In genomic region chr17:34079621-34080020, GRCm38 (mm10) we compare ENCODE assay signal across 8 mouse cellular contexts. TPM values are rescaled to one million over a fixed set of nuclear protein-coding genes. Genes with fewer than 3 reads are reported as not detected.
A peak's percentile ranks its signal among the peaks of the same experiment; 100 is the strongest.
DNase-seq lines count a peak whose midpoint lies in the region; ATAC-seq and TF ChIP-seq lines count a peak whose summit lies in the region.

No protein-coding gene starts in this region.

- H3K9me3 ChIP-seq in forebrain, embryonic 12.5 days = no peaks in the 10 kb centered on the region
- no peaks in the 10 kb centered on the region; the same call in 1 of the 2 replicates for H3K9me3 ChIP-seq in intestine, embryonic 16.5 days (ENCODE audit: control insufficient read depth, low read length)

- no peak for TF ChIP-seq CTCF in lung, adult 2 months (IDR thresholded peaks at IDR 0.05; ENCODE audit: insufficient read depth, low read length)

- H3K27me3 ChIP-seq in forebrain, embryonic 12.5 days = peaks cover 19% of the 10 kb centered on the region
- H3K27me3 ChIP-seq in intestine, embryonic 16.5 days (replicated peaks; ENCODE audit: control insufficient read depth, insufficient read depth, low read length) = peaks cover 9% of the 10 kb centered on the region; the same call in 1 of the 2 replicates

- H3K9ac ChIP-seq in forebrain, embryonic 12.5 days = no peak overlapping the region
- H3K9ac ChIP-seq in intestine, embryonic 16.5 days (ENCODE audit: low read depth, low read length) = no peak overlapping the region

- ATAC-seq in forebrain, embryonic 12.5 days (ENCODE audit: low FRiP score) = peak; percentile 67
- ATAC-seq in intestine, embryonic 16.5 days = peak; percentile 72; the same call in 1 of the 2 replicates

- H3K4me3 ChIP-seq in forebrain, embryonic 12.5 days (replicated peaks) = no peak overlapping the region
- H3K4me3 ChIP-seq in intestine, embryonic 16.5 days (ENCODE audit: low read length) = no peak overlapping the region
- no peak overlapping the region for H3K4me3 ChIP-seq in lung, adult 2 months (replicated peaks; ENCODE audit: extremely low read depth, low read depth, low read length)

- no peak for TF ChIP-seq POLR2A in lung, adult 2 months (IDR thresholded peaks at IDR 0.05; ENCODE audit: borderline replicate concordance, extremely low read depth, low read depth, low read length)

- H3K27ac ChIP-seq in forebrain, embryonic 12.5 days = no peak overlapping the region
- H3K27ac ChIP-seq in intestine, embryonic 16.5 days (ENCODE audit: low read length) = no peak overlapping the region

- H3K4me2 ChIP-seq in forebrain, embryonic 12.5 days = no peak overlapping the region
- H3K4me2 ChIP-seq in intestine, embryonic 16.5 days (ENCODE audit: low read depth, low read length) = no peak overlapping the region

- H3K4me1 ChIP-seq in forebrain, embryonic 12.5 days = peaks cover 23% of the 10 kb centered on the region
- H3K4me1 ChIP-seq in intestine, embryonic 16.5 days (ENCODE audit: control insufficient read depth, insufficient read depth, low read length) = no peaks in the 10 kb centered on the region
- H3K4me1 ChIP-seq in lung, adult 2 months (ENCODE audit: control insufficient read depth, insufficient read depth, low read length) = no peaks in the 10 kb centered on the region

- DNase-seq in kidney, adult 11 months = peak; percentile 41
- no peak for DNase-seq in kidney, adult 18-20 months
- DNase-seq in MN1 (ENCODE audit: low spot score) = peak; percentile 75
- DNase-seq in lung, adult 2 months = peak; percentile 17
- peak; percentile 22 for DNase-seq in retina, adult 2 months (ENCODE audit: low read depth, low spot score)
- no peak for DNase-seq in spleen, adult 12 weeks (ENCODE audit: low spot score)

- no peaks in the 10 kb centered on the region for H3K36me3 ChIP-seq in forebrain, embryonic 12.5 days (replicated peaks)
- no peaks in the 10 kb centered on the region for H3K36me3 ChIP-seq in intestine, embryonic 16.5 days (ENCODE audit: control insufficient read depth, insufficient read depth, low read length)

- 19% methylated on average over 5 of the region's 5 CpGs for WGBS in forebrain, embryonic 12.5 days
- 20% methylated on average over 5 of the region's 5 CpGs for WGBS in intestine, embryonic 16.5 days
- WGBS in lung, adult 2 months = 25% methylated on average over 5 of the region's 5 CpGs

RNA-seq across cellular contexts. Expression of gene H2-Oa, which starts 12.5 kb away (rescaled TPM):
- polyA plus RNA-seq in forebrain, embryonic 12.5 days (2016; fragmentation: Nextera tagmentation; extraction: Ambion mirVana) = 0.27 and 0.41 TPM in 2 replicates
- polyA plus RNA-seq in intestine, embryonic 16.5 days (2015; fragmentation: Nextera tagmentation; extraction: Ambion mirVana) = 0.62 and 0.95 TPM in 2 replicates
- polyA plus RNA-seq in lung, adult 2 months (2012; rRNA removed) = 14.1 and 19.8 TPM in 2 replicates

RNA-seq across cellular contexts. Expression of gene H2-DMa, which starts 39.7 kb away (rescaled TPM):
- polyA plus RNA-seq in forebrain, embryonic 12.5 days (2016; fragmentation: Nextera tagmentation; extraction: Ambion mirVana) = 9.1 and 9.6 TPM in 2 replicates
- 13.4 and 15.3 TPM in 2 replicates for polyA plus RNA-seq in intestine, embryonic 16.5 days (2015; fragmentation: Nextera tagmentation; extraction: Ambion mirVana)
- polyA plus RNA-seq in lung, adult 2 months (2012; rRNA removed) = 109 and 118 TPM in 2 replicates

RNA-seq across cellular contexts. Expression of gene Col11a2, which starts 40.4 kb away (rescaled TPM):
- 1.4 and 2.5 TPM in 2 replicates for polyA plus RNA-seq in forebrain, embryonic 12.5 days (2016; fragmentation: Nextera tagmentation; extraction: Ambion mirVana)
- polyA plus RNA-seq in intestine, embryonic 16.5 days (2015; fragmentation: Nextera tagmentation; extraction: Ambion mirVana) = 0.20 and 0.45 TPM in 2 replicates
- polyA plus RNA-seq in lung, adult 2 months (2012; rRNA removed) = 1.0 and 1.3 TPM in 2 replicates

RNA-seq across cellular contexts. Expression of gene Brd2, which starts 42.8 kb away (rescaled TPM):
- polyA plus RNA-seq in forebrain, embryonic 12.5 days (2016; fragmentation: Nextera tagmentation; extraction: Ambion mirVana) = 138 and 146 TPM in 2 replicates
- 72.3 and 73.0 TPM in 2 replicates for polyA plus RNA-seq in intestine, embryonic 16.5 days (2015; fragmentation: Nextera tagmentation; extraction: Ambion mirVana)
- polyA plus RNA-seq in lung, adult 2 months (2012; rRNA removed) = 101 and 140 TPM in 2 replicates

RNA-seq across cellular contexts. Expression of gene Rxrb, which starts 48.0 kb away (rescaled TPM):
- polyA plus RNA-seq in forebrain, embryonic 12.5 days (2016; fragmentation: Nextera tagmentation; extraction: Ambion mirVana) = 54.8 and 59.5 TPM in 2 replicates
- polyA plus RNA-seq in intestine, embryonic 16.5 days (2015; fragmentation: Nextera tagmentation; extraction: Ambion mirVana) = 37.6 and 38.4 TPM in 2 replicates
- 63.2 and 79.8 TPM in 2 replicates for polyA plus RNA-seq in lung, adult 2 months (2012; rRNA removed)

Comparison
In these comparisons a context has a peak if more than half of its experiments do, and no peak if none do; other contexts are left out.
1. DNase-seq: peak in kidney, adult 11 months (single experiment), MN1 (single experiment), lung, adult 2 months (single experiment) and retina, adult 2 months (single experiment); none in kidney, adult 18-20 months (single experiment) and spleen, adult 12 weeks (single experiment).